Mouse (Mus musculus) olfactory bulb, adult 2 months (tissue): ENCODE measurements around the gene Lin9. TPM values are rescaled to one million over a fixed set of nuclear protein-coding genes. Genes with fewer than 3 reads are reported as not detected.
"Not testable (repeated sequence)": the region's sequence is repeated elsewhere in the genome, so short reads cannot be mapped to it uniquely, and the experiment has no call there.

ENCODE experiments used
- H3K27ac ChIP-seq: fragments of 200-500 bp; 2 replicates; pipeline ENCODE4 v1.5.1; 2012; ENCODE audit warnings: low read depth, low read length; ENCODE audit not compliant: insufficient read depth
- H3K4me1 ChIP-seq: fragments of 200-500 bp; 2 replicates; pipeline ENCODE4 v1.6.1; 2012; ENCODE audit warnings: low read length; ENCODE audit not compliant: control insufficient read depth, insufficient read depth
- H3K4me3 ChIP-seq: fragments of 200-500 bp; 2 replicates; pipeline ENCODE4 v1.5.1; 2012; ENCODE audit warnings: mild to moderate bottlenecking, low read depth, low read length, moderate library complexity; ENCODE audit not compliant: insufficient read depth
- CTCF ChIP-seq: fragments of 200-500 bp; IDR thresholded peaks from 2 replicates; pipeline ENCODE4 v1.5.1; 2012; ENCODE audit warnings: low read depth, mild to moderate bottlenecking, low read length, moderate library complexity; ENCODE audit not compliant: insufficient read depth
- POLR2A ChIP-seq: fragments of 200-500 bp; IDR thresholded peaks from 2 replicates; pipeline ENCODE4 v1.6.1; 2012; ENCODE audit warnings: mild to moderate bottlenecking, low read depth, low read length, moderate library complexity; ENCODE audit not compliant: insufficient read depth
- WGBS: fragments of 180-500 bp; shearing (Covaris S2); methylation state at CpG from one replicate; pipeline ENCODE4 v1.1.7; 2018; 5-methylcytosine and 5-hydroxymethylcytosine counted together
- polyA plus RNA-seq: library from polyadenylated mRNA; stranded (reverse); fragments of >200 nt; gene quantifications from 2 replicates; pipeline ENCODE4 v1.2.4, GENCODE M21; 2012; ENCODE audit warnings: low replicate concordance; ENCODE audit not compliant: missing spikeins, insufficient read depth, insufficient read length

Lin9 gene
- polyA plus RNA-seq, 1 experiment, result not detected

DNA sequence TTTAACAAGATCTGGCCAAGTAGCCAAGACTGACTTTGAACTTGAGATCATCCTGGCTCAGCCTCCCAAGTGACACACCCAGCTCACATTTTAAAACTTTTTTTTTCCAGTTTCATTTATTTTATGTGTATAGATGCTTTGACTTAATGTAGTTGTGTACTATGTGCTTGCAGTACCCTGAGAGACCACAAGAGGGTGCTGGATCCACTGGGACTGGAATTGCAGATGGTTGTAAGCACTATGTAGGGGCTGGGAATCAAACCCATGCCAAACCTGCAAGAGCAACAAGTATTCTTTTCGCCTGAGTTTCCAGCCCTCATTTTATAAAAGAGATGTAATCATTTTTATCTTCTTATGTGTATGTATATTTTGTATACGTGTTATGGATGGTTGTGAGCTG lies 17.0 kb upstream of the Lin9 start:
- no peak for TF ChIP-seq CTCF
- no peak for TF ChIP-seq POLR2A
- Histone ChIP-seq H3K4me3 (no peak overlapping the region), H3K4me1 (no peaks in the 10 kb centered on the region), H3K27ac (no peak overlapping the region)
- WGBS, result 85% methylated on average over 2 of the region's 2 CpGs

DNA sequence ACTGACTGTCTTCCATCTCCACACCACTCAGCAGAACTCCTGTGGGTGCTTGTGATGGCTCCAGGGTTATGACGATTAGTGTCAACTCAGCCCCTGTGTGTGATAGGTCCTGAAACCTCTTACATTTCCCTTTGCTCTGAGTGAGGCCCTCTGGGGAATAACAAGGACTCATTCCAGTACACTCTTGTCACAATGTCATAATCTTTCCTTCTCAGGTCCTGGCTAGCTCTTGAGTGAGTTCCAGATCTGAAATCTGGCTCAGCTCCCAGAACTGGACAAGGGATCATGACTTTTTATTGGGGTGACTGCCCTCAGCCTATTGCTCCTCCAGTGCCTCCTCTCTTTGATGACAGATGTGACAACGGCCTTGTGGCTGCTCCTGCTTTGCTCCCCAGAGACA lies 14.8 kb upstream of the Lin9 start:
- no peak for TF ChIP-seq POLR2A
- no peak for TF ChIP-seq CTCF
- 80% methylated on average over 2 of the region's 2 CpGs for WGBS
- no peak overlapping the region for H3K27ac ChIP-seq
- H3K4me1 ChIP-seq, result no peaks in the 10 kb centered on the region
- H3K4me3 ChIP-seq, result no peak overlapping the region

DNA sequence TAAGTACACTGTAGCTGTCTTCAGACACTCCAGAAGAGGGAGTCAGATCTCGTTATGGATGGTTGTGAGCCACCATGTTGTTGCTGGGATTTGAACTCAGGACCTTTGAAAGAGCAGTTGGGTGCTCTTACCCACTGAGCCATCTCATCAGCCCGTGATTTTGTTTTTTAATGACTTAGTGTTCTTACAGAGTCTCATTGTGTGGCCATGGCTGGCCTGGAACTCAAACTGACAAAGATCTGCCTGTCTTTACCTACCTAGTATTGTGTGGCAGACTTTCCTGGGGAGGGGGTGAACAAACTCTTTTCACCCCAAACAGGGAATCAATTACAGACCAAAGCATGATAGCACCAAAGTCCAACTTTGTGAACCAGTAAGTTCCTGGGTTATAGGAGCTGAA lies 3.2 kb upstream of the Lin9 start:
- H3K27ac ChIP-seq, H3K4me1 ChIP-seq, H3K4me3 ChIP-seq: not testable (repeated sequence)
- 80% methylated on average over 2 of the region's 2 CpGs for WGBS

DNA sequence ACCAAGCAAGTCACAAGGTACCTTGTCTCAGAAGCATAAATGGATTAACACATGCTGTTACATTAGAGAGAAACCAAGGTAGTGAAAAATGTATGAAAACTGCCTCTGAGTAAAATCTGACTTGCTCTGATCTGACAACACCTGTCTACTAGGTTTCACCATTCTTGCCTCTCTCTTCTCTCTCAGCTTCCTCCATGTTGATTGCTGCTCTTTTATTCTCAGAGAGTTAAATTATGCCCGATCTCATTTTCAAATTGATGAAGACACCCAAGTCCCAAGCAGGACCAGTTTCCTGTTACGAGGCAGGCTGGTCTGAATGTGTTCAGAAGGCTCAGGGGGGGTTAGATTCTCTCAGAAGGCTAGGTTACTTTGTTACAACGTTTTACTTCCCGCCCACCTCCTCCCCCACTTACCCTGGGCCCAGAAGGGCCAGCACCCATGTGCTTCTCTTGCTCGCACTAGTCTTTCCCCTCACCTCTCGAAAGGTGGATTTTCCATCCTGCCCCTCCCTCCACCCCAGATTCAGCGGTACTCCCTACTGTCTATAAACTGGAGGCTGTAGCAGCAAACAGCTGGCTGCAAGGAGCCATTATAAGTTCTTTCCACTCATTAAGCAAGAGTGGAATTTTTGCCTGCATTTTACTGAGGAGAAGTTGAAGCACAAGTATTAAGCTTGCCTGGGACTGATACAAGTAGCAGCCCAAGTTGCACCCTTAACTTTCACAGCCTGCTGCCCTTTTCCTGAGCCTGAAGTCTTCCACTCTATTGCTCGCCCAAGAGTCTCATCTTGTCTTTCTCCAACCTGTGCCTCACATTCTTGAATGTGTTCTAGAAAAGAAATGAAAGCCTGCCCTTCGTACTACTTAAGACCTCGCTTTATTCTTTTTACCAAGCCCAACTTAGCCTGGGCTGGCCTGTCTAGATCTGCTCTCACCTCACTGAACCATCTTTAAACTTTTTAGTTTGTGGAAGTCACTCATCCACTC lies 1.2 kb upstream of the Lin9 start:
- WGBS, result 58% methylated on average over 10 of the region's 10 CpGs
- no peak overlapping the region for H3K4me3 ChIP-seq
- no peak overlapping the region for H3K27ac ChIP-seq
- TF ChIP-seq CTCF (no peak), POLR2A (no peak)
- peaks cover 5% of the 10 kb centered on the region for H3K4me1 ChIP-seq

DNA sequence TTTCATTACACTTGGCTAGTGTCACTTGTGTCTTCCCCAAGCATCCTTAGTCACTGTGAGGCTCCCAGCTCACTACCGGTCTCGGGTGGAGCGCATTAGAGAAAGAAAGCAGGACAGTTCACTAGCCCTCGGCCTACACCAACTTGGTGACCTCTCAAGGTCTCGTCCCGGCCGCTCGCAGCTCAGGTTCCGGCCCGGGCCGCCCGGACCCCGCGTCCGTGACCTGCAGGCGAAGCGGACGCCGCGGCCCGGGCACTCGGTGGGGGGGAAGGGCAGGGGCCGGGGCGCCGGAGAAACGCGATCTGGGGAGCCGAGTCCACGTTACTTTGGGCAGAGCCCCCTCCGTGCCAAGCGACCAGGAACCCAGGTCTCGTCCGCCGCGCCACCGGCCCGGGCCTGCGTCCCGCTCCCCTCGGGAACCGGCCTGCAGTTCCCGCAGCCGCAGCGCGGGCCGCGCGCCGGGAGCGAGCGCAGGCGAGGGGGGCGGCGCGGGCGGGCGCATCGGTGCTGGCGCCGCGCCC lies 285 bp upstream of the Lin9 start:
- TF ChIP-seq POLR2A (no peak), CTCF (no peak)
- under 1% methylated on average over 60 of the region's 61 CpGs for WGBS
- peak overlapping the region; percentile 91 for H3K4me3 ChIP-seq
- H3K27ac ChIP-seq, result no peak overlapping the region
- H3K4me1 ChIP-seq, result peaks cover 5% of the 10 kb centered on the region

DNA sequence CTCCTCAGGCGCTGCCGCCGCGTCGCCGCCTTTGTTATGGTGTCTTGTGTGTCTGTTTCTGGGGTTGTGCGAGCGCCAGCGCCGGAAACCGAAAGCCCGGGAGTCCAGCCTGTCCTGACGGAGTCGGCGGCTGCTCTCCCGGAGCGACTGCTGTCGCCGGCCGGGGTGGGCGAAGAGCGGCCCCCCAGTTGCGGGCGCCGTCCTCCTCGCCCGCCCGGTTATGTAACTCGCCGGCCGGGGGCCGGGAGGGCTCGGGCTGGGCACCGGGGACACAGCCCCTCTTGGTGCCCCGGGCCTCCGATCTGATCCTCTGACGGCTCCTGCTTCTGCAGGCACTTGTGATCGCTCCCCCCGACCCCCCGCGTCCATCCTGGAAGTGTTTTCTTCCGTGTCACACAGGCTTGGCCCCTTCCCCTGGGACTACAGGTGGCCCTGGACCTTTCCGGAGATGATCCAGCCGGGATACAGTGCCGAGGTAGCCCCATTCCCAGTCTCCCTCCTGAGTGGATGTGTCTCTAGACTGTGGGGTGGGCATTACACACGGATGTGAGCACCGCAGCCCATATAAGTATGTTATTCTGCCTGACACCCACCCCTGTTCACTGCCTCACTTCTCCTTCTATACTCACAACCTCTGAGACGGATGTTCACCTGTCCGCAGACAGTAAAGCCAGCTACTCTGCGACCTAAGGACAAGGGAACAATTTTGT lies 723 bp downstream of the Lin9 start:
- peaks cover 5% of the 10 kb centered on the region for H3K4me1 ChIP-seq
- no peak for TF ChIP-seq CTCF
- TF ChIP-seq POLR2A, result no peak; the same call in 1 of the 2 replicates
- peak overlapping the region; percentile 91 for H3K4me3 ChIP-seq
- whole genome bisulfite sequencing, result 3% methylated on average over 50 of the region's 50 CpGs
- no peak overlapping the region for H3K27ac ChIP-seq

DNA sequence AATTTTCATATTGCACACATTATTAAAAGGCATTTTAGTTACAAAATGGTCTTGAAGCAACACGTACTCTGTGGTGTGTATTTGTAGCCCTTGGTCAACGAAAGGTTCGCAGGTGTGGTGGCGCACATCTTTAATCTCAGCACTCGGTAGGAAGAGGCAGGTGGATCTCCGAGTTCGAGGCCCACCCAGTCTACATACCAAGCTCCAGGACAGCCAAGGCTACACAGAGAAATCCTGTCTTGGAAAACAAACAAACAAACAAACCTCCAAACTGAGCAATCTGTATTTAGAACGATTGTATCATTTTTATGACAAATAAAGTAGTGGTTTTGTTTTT lies 1.2 kb downstream of the Lin9 start:
- no peak for TF ChIP-seq CTCF
- TF ChIP-seq POLR2A, result no peak
- 72% methylated on average over 8 of the region's 8 CpGs for WGBS
- H3K27ac ChIP-seq, result no peak overlapping the region
- no peak overlapping the region for H3K4me3 ChIP-seq
- peaks cover 5% of the 10 kb centered on the region for H3K4me1 ChIP-seq

DNA sequence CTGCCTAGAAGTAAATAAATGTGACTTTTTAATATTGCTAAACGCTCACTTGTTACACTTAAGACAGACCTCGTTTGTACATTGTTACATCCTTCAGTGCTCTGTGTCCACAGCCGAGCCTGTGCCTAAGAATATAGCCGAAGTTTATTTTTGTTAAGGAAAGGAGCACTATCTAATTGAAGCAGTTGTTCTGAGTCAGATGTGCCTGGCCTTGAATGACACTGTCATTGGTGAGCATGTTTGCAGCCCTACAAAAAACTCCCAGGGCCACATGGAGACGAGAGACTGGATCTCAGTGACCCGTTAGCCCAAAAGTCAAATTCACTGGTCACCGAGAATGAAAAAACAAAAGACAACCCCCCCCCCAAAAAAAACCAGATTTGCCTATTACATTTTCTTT lies 50.3 kb downstream of the Lin9 start:
- H3K27ac ChIP-seq, result no peak overlapping the region
- no peaks in the 10 kb centered on the region for H3K4me1 ChIP-seq
- TF ChIP-seq POLR2A, result no peak
- no peak for TF ChIP-seq CTCF
- H3K4me3 ChIP-seq, result no peak overlapping the region
- WGBS, result 85% methylated on average over 7 of the region's 7 CpGs

DNA sequence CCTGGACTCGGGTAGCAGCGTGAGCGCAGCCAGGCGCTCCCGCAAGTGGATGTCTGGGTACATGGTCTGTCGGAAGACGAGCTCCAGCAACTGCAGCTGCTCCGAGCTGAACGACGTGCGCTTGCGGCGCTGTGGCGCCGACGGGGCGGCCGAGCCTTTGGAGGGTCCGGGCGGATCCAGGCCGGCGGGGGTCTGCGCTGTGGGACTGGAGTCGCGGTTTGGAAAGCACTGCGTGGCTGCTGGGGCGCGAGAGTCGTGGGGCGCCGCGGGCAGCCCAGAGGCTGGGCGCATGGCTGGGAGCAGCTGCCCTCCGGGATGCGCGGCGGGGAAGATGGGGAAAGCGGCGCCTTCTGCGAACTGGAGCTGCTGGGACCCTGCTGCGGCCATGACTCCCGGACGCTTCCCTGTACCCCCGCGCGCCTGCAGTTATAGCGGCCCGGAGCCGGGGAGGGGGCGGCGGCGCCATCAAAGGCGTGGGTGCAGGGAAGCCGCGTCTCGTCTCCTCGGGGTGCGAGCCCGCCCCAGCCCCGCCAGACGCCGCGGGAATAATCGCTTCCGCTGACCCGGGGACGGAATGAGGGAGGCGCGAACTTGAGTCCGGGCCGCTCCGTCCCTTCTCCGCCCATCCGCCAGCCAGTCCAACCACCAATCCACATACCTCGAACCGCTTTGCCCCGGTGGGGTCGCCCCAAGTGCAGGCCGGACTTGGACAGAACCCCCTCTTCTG lies 55.8 kb downstream of the Lin9 start, which contains the start of gene Mixl1:
TSS of gene Mixl1 (minus strand) at position 409 of the 727 bp plus-strand sequence.
- Histone ChIP-seq H3K4me1 (peaks cover 10% of the 10 kb centered on the region), H3K27ac (no peak within 1 kb of the TSS), H3K4me3 (peak within 1 kb of the TSS; percentile 30)
- 3% methylated on average over 77 of the region's 79 CpGs for WGBS
- TF ChIP-seq CTCF (no peak), POLR2A (no peak)
